Mouse (Mus musculus): Measurements from ENCODE around the gene Dgkq. TPM values are rescaled to one million over a fixed set of nuclear protein-coding genes. Genes with fewer than 3 reads are reported as not detected.

Dgkq gene
- polyA plus RNA-seq, 1 experiment from 2014 or later = 11.6 TPM

GRCm38 (mm10) chr5:108694352-108695261, 25.1 kb upstream of the Dgkq start:
- peak overlapping the region; percentile 78 for H3K4me2 ChIP-seq (ENCODE audit: low read depth)
- H3K4me1 ChIP-seq (ENCODE audit: control insufficient read depth, insufficient read depth, low read length) = peaks cover 39% of the 10 kb centered on the region
- H3K9ac ChIP-seq (ENCODE audit: low read length) = peak overlapping the region; percentile 75
- no peaks in the 10 kb centered on the region for H3K9me3 ChIP-seq (ENCODE audit: control insufficient read depth, low read length)
- H3K27me3 ChIP-seq (ENCODE audit: control insufficient read depth, insufficient read depth, low read length) = peaks cover 4% of the 10 kb centered on the region; the same call in 1 of the 2 replicates
- peak; percentile 40 for DNase-seq (ENCODE audit: low spot score)
- ATAC-seq (ENCODE audit: insufficient read depth, low FRiP score, low TSS enrichment) = peak; percentile 33
- peak overlapping the region; percentile 95 for H3K4me3 ChIP-seq (ENCODE audit: low read depth, low read length)
- 0 out of 2 replicates have a peak overlapping the region, but pooled peaks have one; percentile 27 for H3K27ac ChIP-seq (ENCODE audit: low read depth, low read length)
- WGBS = under 1% methylated on average over 94 of the region's 99 CpGs
- no peaks in the 10 kb centered on the region for H3K36me3 ChIP-seq (ENCODE audit: control insufficient read depth, insufficient read depth, low read length)

DNA sequence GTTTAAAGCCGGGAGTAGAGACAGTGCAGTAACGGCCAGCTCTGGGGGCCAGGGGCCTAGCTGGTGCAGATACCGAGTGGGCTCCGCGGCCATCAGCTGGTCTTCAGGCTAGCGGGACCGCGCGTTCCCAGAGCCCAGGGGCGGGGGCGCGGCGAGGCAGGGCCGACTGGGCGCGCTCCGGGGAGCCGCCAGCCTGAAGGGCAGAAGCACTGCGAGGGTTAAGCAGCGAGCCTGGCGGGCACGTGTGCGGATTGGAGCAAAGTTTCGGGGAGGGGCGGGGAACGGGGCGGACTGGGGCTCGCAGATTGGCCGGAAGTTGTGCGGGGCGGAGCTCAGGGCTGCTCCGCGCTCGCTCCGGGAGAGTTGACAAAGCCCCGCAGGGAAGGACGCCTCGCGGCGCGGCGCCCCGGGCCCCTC, 24.4 kb upstream of the Dgkq start:
- H3K9me3 ChIP-seq (ENCODE audit: control insufficient read depth, low read length) = no peaks in the 10 kb centered on the region
- H3K27me3 ChIP-seq (ENCODE audit: control insufficient read depth, insufficient read depth, low read length) = peaks cover 4% of the 10 kb centered on the region; the same call in 1 of the 2 replicates
- DNase-seq (ENCODE audit: low spot score) (peak; percentile 93), ATAC-seq (ENCODE audit: insufficient read depth, low FRiP score, low TSS enrichment) (peak; percentile 90)
- H3K4me2 ChIP-seq (ENCODE audit: low read depth) = peak overlapping the region; percentile 78
- no peaks in the 10 kb centered on the region for H3K36me3 ChIP-seq (ENCODE audit: control insufficient read depth, insufficient read depth, low read length)
- H3K4me3 ChIP-seq (ENCODE audit: low read depth, low read length) = peak overlapping the region; percentile 95
- H3K9ac ChIP-seq (ENCODE audit: low read length) = peak overlapping the region; percentile 75
- H3K27ac ChIP-seq (ENCODE audit: low read depth, low read length) = no peak overlapping the region
- peaks cover 39% of the 10 kb centered on the region for H3K4me1 ChIP-seq (ENCODE audit: control insufficient read depth, insufficient read depth, low read length)
- under 1% methylated on average over 38 of the region's 43 CpGs for WGBS

GRCm38 (mm10) chr5:108692271-108692670, 22.8 kb upstream of the Dgkq start, which contains the start of gene Fgfrl1:
Gene Fgfrl1 (plus strand): TSS chr5:108692382.
- H3K9ac ChIP-seq (ENCODE audit: low read length) = no peak within 1 kb of the TSS
- H3K27me3 ChIP-seq (ENCODE audit: control insufficient read depth, insufficient read depth, low read length) = peaks cover 4% of the 10 kb centered on the region; the same call in 1 of the 2 replicates
- no peaks in the 10 kb centered on the region for H3K9me3 ChIP-seq (ENCODE audit: control insufficient read depth, low read length)
- WGBS = under 1% methylated on average over 14 of the region's 18 CpGs
- no peak within 1 kb of the TSS for H3K27ac ChIP-seq (ENCODE audit: low read depth, low read length)
- H3K4me3 ChIP-seq (ENCODE audit: low read depth, low read length) = peak within 1 kb of the TSS; percentile 95
- no peaks in the 10 kb centered on the region for H3K36me3 ChIP-seq (ENCODE audit: control insufficient read depth, insufficient read depth, low read length)
- DNase-seq (ENCODE audit: low spot score) (peak; percentile 45), ATAC-seq (ENCODE audit: insufficient read depth, low FRiP score, low TSS enrichment) (no peak)
- H3K4me2 ChIP-seq (ENCODE audit: low read depth) = peak within 1 kb of the TSS; percentile 78
- H3K4me1 ChIP-seq (ENCODE audit: control insufficient read depth, insufficient read depth, low read length) = peaks cover 24% of the 10 kb centered on the region

GRCm38 (mm10) chr5:108691152-108691551, 21.7 kb upstream of the Dgkq start:
- Histone ChIP-seq H3K9me3 (ENCODE audit: control insufficient read depth, low read length) (no peaks in the 10 kb centered on the region), H3K4me2 (ENCODE audit: low read depth) (no peak overlapping the region), H3K27me3 (ENCODE audit: control insufficient read depth, insufficient read depth, low read length) (peaks cover 4% of the 10 kb centered on the region; the same call in 1 of the 2 replicates), H3K36me3 (ENCODE audit: control insufficient read depth, insufficient read depth, low read length) (no peaks in the 10 kb centered on the region), H3K9ac (ENCODE audit: low read length) (no peak overlapping the region), H3K4me1 (ENCODE audit: control insufficient read depth, insufficient read depth, low read length) (peaks cover 14% of the 10 kb centered on the region), H3K4me3 (ENCODE audit: low read depth, low read length) (no peak overlapping the region), H3K27ac (ENCODE audit: low read depth, low read length) (no peak overlapping the region)
- ATAC-seq (ENCODE audit: insufficient read depth, low FRiP score, low TSS enrichment) = no peak
- WGBS = 81% methylated on average over 4 of the region's 4 CpGs
- DNase-seq (ENCODE audit: low spot score) = no peak

GRCm38 (mm10) chr5:108689091-108689490, 19.6 kb upstream of the Dgkq start:
- Histone ChIP-seq H3K9ac (ENCODE audit: low read length) (no peak overlapping the region), H3K4me2 (ENCODE audit: low read depth) (no peak overlapping the region), H3K27ac (ENCODE audit: low read depth, low read length) (no peak overlapping the region), H3K36me3 (ENCODE audit: control insufficient read depth, insufficient read depth, low read length) (no peaks in the 10 kb centered on the region), H3K4me1 (ENCODE audit: control insufficient read depth, insufficient read depth, low read length) (no peaks in the 10 kb centered on the region), H3K9me3 (ENCODE audit: control insufficient read depth, low read length) (no peaks in the 10 kb centered on the region), H3K4me3 (ENCODE audit: low read depth, low read length) (no peak overlapping the region), H3K27me3 (ENCODE audit: control insufficient read depth, insufficient read depth, low read length) (peaks cover 4% of the 10 kb centered on the region; the same call in 1 of the 2 replicates)
- DNase-seq (ENCODE audit: low spot score) (no peak), ATAC-seq (ENCODE audit: insufficient read depth, low FRiP score, low TSS enrichment) (no peak)
- 70% methylated on average over 5 of the region's 5 CpGs for WGBS

DNA sequence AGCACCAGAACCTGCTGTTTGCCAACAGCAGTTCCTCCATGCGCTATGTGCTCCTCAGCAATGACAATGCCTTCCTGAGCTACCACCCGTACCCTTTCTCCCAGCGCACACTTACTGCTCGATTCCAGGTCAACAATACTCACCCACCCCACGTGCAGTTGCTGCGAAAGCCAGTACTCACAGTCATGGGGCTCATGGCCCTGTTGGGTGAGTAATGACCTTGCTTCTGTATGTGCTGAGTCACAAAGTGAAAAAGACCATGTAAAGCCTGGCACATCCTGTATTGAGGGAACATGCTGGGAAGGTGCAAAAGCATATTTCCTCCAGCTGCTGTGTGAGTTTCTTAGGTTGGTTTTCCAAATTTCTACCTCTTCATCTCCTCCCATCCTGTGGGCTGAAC, 11.4 kb upstream of the Dgkq start:
- H3K9me3 ChIP-seq (ENCODE audit: control insufficient read depth, low read length) = no peaks in the 10 kb centered on the region
- 92% methylated on average over 6 of the region's 6 CpGs for WGBS
- ATAC-seq (ENCODE audit: insufficient read depth, low FRiP score, low TSS enrichment) (no peak), DNase-seq (ENCODE audit: low spot score) (no peak)
- no peak overlapping the region for H3K4me3 ChIP-seq (ENCODE audit: low read depth, low read length)
- H3K36me3 ChIP-seq (ENCODE audit: control insufficient read depth, insufficient read depth, low read length) = no peaks in the 10 kb centered on the region
- no peak overlapping the region for H3K27ac ChIP-seq (ENCODE audit: low read depth, low read length)
- no peak overlapping the region for H3K9ac ChIP-seq (ENCODE audit: low read length)
- H3K4me2 ChIP-seq (ENCODE audit: low read depth) = no peak overlapping the region
- H3K4me1 ChIP-seq (ENCODE audit: control insufficient read depth, insufficient read depth, low read length) = peaks cover 2% of the 10 kb centered on the region; the same call in 1 of the 2 replicates
- H3K27me3 ChIP-seq (ENCODE audit: control insufficient read depth, insufficient read depth, low read length) = no peaks in the 10 kb centered on the region

DNA sequence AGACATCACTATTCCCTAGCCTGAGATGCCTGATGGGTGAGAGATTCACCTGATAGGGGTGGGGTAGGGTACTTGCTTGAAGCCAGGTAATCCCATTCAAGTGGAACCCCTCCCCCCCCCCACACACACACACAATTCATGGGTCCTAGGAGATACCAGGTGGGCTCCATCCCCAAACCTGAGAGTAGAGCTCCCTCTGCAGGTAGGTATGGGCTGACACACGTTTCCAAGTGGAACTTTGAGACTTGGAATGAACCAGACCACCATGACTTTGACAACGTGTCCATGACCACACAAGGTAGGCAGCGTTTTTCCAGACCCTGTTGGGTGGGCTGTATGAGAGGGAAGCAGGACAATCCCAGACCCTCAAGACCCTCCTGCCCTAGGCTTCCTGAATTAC, 10.4 kb upstream of the Dgkq start:
- Histone ChIP-seq H3K4me1 (ENCODE audit: control insufficient read depth, insufficient read depth, low read length) (peaks cover 2% of the 10 kb centered on the region; the same call in 1 of the 2 replicates), H3K27me3 (ENCODE audit: control insufficient read depth, insufficient read depth, low read length) (no peaks in the 10 kb centered on the region), H3K27ac (ENCODE audit: low read depth, low read length) (no peak overlapping the region), H3K9me3 (ENCODE audit: control insufficient read depth, low read length) (no peaks in the 10 kb centered on the region), H3K9ac (ENCODE audit: low read length) (no peak overlapping the region), H3K4me3 (ENCODE audit: low read depth, low read length) (no peak overlapping the region), H3K4me2 (ENCODE audit: low read depth) (no peak overlapping the region), H3K36me3 (ENCODE audit: control insufficient read depth, insufficient read depth, low read length) (no peaks in the 10 kb centered on the region)
- DNase-seq (ENCODE audit: low spot score) = no peak
- ATAC-seq (ENCODE audit: insufficient read depth, low FRiP score, low TSS enrichment) = no peak
- 60% methylated on average over 3 of the region's 3 CpGs for WGBS

GRCm38 (mm10) chr5:108678296-108678854, 8.9 kb upstream of the Dgkq start:
- Histone ChIP-seq H3K27me3 (ENCODE audit: control insufficient read depth, insufficient read depth, low read length) (no peaks in the 10 kb centered on the region), H3K27ac (ENCODE audit: low read depth, low read length) (no peak overlapping the region), H3K4me1 (ENCODE audit: control insufficient read depth, insufficient read depth, low read length) (peaks cover 2% of the 10 kb centered on the region; the same call in 1 of the 2 replicates), H3K4me3 (ENCODE audit: low read depth, low read length) (no peak overlapping the region), H3K9ac (ENCODE audit: low read length) (no peak overlapping the region), H3K36me3 (ENCODE audit: control insufficient read depth, insufficient read depth, low read length) (no peaks in the 10 kb centered on the region), H3K4me2 (ENCODE audit: low read depth) (no peak overlapping the region), H3K9me3 (ENCODE audit: control insufficient read depth, low read length) (no peaks in the 10 kb centered on the region)
- ATAC-seq (ENCODE audit: insufficient read depth, low FRiP score, low TSS enrichment) (no peak), DNase-seq (ENCODE audit: low spot score) (no peak)
- whole genome bisulfite sequencing = 89% methylated on average over 6 of the region's 6 CpGs
